Mouse (Mus musculus) forebrain, embryonic 11.5 days (tissue): Measurements from ENCODE around the gene Adamts14. TPM values are rescaled to one million over a fixed set of nuclear protein-coding genes. Genes with fewer than 3 reads are reported as not detected.

ENCODE experiments used
- ATAC-seq: fragments of 200-750 bp; cut with Nextera tagmentation; replicated peaks from 2 replicates; pipeline ENCODE4 v1.8.0; 2017; ENCODE audit warnings: moderate TSS enrichment; ENCODE audit not compliant: low FRiP score
- DNase-seq: peaks from one replicate; pipeline ENCODE4 v3.0.0-alpha.2; 2017; ENCODE audit warnings: low spot score
- H3K27ac ChIP-seq: fragments of 300-500 bp; sonication (generic); 2 replicates; pipeline ENCODE4 v1.5.1; 2014; ENCODE audit warnings: low read depth, low read length
- H3K27me3 ChIP-seq: fragments of 300-500 bp; sonication (generic); 2 replicates; pipeline ENCODE4 v1.6.1; 2014; ENCODE audit warnings: mild to moderate bottlenecking, low read length, mixed read lengths; ENCODE audit not compliant: control insufficient read depth, insufficient read depth
- H3K36me3 ChIP-seq: fragments of 300-500 bp; sonication (generic); 2 replicates; pipeline ENCODE4 v1.6.1; 2014; ENCODE audit warnings: mild to moderate bottlenecking, low read length, moderate library complexity, mixed read lengths; ENCODE audit not compliant: control insufficient read depth, insufficient read depth
- H3K4me1 ChIP-seq: fragments of 300-500 bp; sonication (generic); replicated peaks from 2 replicates; pipeline ENCODE4 v1.6.1; 2014; ENCODE audit warnings: low read length, mixed read lengths; ENCODE audit not compliant: control insufficient read depth, insufficient read depth
- H3K4me2 ChIP-seq: fragments of 300-500 bp; sonication (generic); 2 replicates; pipeline ENCODE4 v1.6.1; 2014; ENCODE audit warnings: low read depth, mild to moderate bottlenecking, low read length, moderate library complexity, mixed read lengths; ENCODE audit not compliant: severe bottlenecking
- H3K4me3 ChIP-seq: fragments of 300-500 bp; sonication (generic); 2 replicates; pipeline ENCODE4 v1.5.1; 2014; ENCODE audit warnings: low read depth, low read length
- H3K9ac ChIP-seq: fragments of 300-500 bp; sonication (generic); 2 replicates; pipeline ENCODE4 v1.6.1; 2014; ENCODE audit warnings: low read length
- H3K9me3 ChIP-seq: fragments of 300-500 bp; sonication (generic); 2 replicates; pipeline ENCODE4 v1.6.1; 2016; ENCODE audit warnings: low read length, mixed read lengths; ENCODE audit not compliant: control insufficient read depth
- WGBS: fragments of 180-500 bp; shearing (Covaris S2); extraction: QIAGEN DNeasy Blood & Tissue Kit; methylation state at CpG from one replicate; pipeline ENCODE4 v1.1.7; 2014; 5-methylcytosine and 5-hydroxymethylcytosine counted together
- polyA plus RNA-seq: library from polyadenylated mRNA; unstranded; fragments of >200 nt; fragmentation: Nextera tagmentation; extraction: Ambion mirVana; gene quantifications from 2 replicates; pipeline ENCODE4 v1.2.1, GENCODE M21; 2014

The Adamts14 gene
- polyA plus RNA-seq, 1 experiment from 2014 or later: 0.60 TPM

GRCm38 (mm10) chr10:61284309-61284708, 11.1 kb upstream of the Adamts14 start:
- WGBS: 91% methylated on average over 4 of the region's 4 CpGs
- no peak for DNase-seq
- no peaks in the 10 kb centered on the region for H3K4me1 ChIP-seq

DNA sequence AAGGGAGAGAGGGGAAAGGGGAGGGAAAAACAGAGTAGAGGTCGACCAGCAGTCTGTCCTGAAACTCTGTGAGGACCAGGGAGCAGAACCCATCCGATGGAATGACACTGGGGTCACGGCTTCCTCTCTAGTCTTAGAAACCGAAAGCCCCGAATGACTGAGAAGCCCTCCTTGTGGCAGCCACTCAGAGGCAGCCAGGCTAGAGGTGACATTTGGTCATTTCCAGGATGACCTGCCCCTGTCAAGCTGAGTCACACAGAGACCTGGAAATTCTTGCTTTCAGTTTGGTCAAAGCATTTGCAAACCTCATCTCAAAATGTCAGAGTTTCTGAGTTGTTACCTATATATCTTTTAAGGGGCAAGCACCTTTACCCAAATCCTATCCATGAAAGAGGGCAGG, 7.9 kb upstream of the Adamts14 start:
- Histone ChIP-seq H3K36me3 (no peaks in the 10 kb centered on the region), H3K9ac (no peak overlapping the region), H3K4me3 (no peak overlapping the region), H3K27ac (no peak overlapping the region), H3K9me3 (no peaks in the 10 kb centered on the region), H3K27me3 (no peaks in the 10 kb centered on the region), H3K4me1 (no peaks in the 10 kb centered on the region), H3K4me2 (no peak overlapping the region)
- ATAC-seq (no peak), DNase-seq (no peak)
- WGBS: 83% methylated on average over 5 of the region's 5 CpGs

More at GRCm38 (mm10) chr10:61284309-61284708, 11.1 kb upstream of the Adamts14 start:
- H3K4me3 ChIP-seq: no peak overlapping the region
- no peaks in the 10 kb centered on the region for H3K9me3 ChIP-seq
- H3K36me3 ChIP-seq: no peaks in the 10 kb centered on the region
- ATAC-seq: no peak
- no peak overlapping the region for H3K27ac ChIP-seq
- H3K9ac ChIP-seq: no peak overlapping the region
- no peak overlapping the region for H3K4me2 ChIP-seq
- H3K27me3 ChIP-seq: no peaks in the 10 kb centered on the region

DNA sequence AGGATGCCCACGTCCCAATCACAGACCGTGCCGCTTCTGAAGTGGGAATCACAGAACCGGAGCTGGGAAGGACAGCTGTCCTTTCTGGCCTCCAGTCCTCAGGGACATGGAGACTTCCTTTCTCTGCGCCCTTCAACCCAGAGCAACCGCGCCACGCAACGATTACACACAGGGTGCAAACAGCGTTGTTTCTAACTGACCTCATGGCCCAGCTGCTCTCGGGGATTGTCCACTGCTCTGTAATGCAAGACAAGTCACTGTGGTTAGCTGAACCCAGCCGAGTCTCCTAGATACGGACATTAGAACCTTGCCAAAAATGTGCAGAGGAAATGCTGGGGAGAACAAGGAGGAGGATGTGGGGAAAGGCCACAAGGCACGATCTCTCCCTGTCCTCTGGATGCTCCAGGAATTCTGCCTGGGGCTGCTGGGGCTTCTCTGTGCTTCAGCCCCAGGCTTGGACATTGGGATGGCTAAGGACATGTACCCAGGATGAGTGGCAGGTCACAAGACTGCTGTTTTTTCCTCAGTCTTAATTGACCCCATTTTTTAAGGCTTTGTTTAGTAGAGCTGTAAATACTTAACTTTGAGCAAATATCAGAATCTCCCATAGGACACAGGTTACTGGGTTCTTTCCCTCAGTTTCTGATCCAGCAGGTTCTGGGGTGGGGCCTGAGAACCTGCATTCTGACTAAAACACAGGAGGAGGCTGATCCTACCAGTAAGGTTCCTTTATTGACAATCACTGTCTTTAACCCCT, 4.9 kb upstream of the Adamts14 start:
- no peak for ATAC-seq
- H3K4me2 ChIP-seq: no peak overlapping the region
- H3K9ac ChIP-seq: no peak overlapping the region
- no peak overlapping the region for H3K27ac ChIP-seq
- no peak overlapping the region for H3K4me3 ChIP-seq
- DNase-seq: no peak
- H3K36me3 ChIP-seq: no peaks in the 10 kb centered on the region
- H3K27me3 ChIP-seq: peaks cover 10% of the 10 kb centered on the region; the same call in 1 of the 2 replicates
- no peaks in the 10 kb centered on the region for H3K9me3 ChIP-seq
- WGBS: 79% methylated on average over 14 of the region's 14 CpGs
- peaks cover 3% of the 10 kb centered on the region; the same call in 1 of the 2 replicates for H3K4me1 ChIP-seq

DNA sequence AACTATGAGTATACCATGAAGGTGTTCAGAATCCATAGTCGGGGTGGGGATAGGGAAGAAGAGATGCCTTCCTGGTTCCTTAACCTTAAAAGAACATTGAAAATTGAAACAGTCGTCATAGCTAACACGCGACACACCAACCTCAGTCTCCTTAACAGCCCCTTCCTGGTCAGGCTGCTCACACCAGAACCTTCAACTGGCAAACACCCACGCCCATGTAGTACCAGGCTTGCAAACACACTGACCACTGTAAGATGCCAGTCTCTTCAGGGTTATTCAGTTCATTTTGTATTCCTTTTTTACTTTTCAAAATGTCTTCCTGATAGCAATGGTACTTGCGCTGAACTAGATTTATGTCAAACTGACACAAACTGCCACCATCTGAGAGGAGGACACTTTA, 3.8 kb upstream of the Adamts14 start:
- whole genome bisulfite sequencing: 96% methylated on average over 6 of the region's 6 CpGs

GRCm38 (mm10) chr10:61275669-61276110, 2.5 kb upstream of the Adamts14 start:
- peaks cover 5% of the 10 kb centered on the region; the same call in 1 of the 2 replicates for H3K4me1 ChIP-seq
- H3K27ac ChIP-seq: no peak overlapping the region
- no peak overlapping the region for H3K4me2 ChIP-seq

More for the DNA sequence above, 3.8 kb upstream of the Adamts14 start:
- Histone ChIP-seq H3K9me3 (no peaks in the 10 kb centered on the region), H3K9ac (no peak overlapping the region), H3K4me2 (no peak overlapping the region), H3K36me3 (no peaks in the 10 kb centered on the region), H3K27me3 (peaks cover 16% of the 10 kb centered on the region; the same call in 1 of the 2 replicates), H3K4me1 (peaks cover 5% of the 10 kb centered on the region; the same call in 1 of the 2 replicates), H3K4me3 (no peak overlapping the region), H3K27ac (no peak overlapping the region)
- ATAC-seq (no peak), DNase-seq (no peak)

GRCm38 (mm10) chr10:61274532-61274931, 1.3 kb upstream of the Adamts14 start:
- Histone ChIP-seq H3K4me3 (no peak overlapping the region), H3K9ac (no peak overlapping the region), H3K27ac (no peak overlapping the region), H3K4me2 (no peak overlapping the region), H3K4me1 (peaks cover 5% of the 10 kb centered on the region; the same call in 1 of the 2 replicates), H3K36me3 (no peaks in the 10 kb centered on the region), H3K27me3 (peaks cover 16% of the 10 kb centered on the region; the same call in 1 of the 2 replicates), H3K9me3 (no peaks in the 10 kb centered on the region)
- DNase-seq (no peak), ATAC-seq (no peak)
- WGBS: 68% methylated on average over 2 of the region's 2 CpGs

More at GRCm38 (mm10) chr10:61275669-61276110, 2.5 kb upstream of the Adamts14 start:
- Histone ChIP-seq H3K27me3 (peaks cover 16% of the 10 kb centered on the region; the same call in 1 of the 2 replicates), H3K36me3 (no peaks in the 10 kb centered on the region), H3K9me3 (no peaks in the 10 kb centered on the region), H3K4me3 (no peak overlapping the region), H3K9ac (no peak overlapping the region)
- ATAC-seq: no peak
- WGBS: 8% methylated on average over 5 of the region's 5 CpGs
- peak; percentile 66 for DNase-seq

DNA sequence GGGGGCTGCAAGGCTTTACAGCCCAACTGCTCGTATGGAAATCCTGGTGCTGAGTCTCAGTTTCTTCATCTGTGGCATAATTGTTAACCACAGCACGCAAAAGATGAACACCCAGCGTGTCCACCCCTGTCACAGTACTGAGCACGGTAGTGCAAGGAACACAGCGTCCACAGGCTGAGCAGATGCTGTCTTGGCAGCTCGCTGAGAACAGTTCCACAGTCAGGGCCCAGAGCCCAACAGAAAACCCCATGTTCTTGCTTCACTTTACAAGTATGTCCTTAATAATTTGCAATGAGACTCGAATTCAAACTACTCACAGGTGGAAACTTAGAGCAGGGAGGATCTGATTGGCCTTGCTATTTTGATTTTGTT, 592 bp upstream of the Adamts14 start:
- Histone ChIP-seq H3K4me1 (peaks cover 5% of the 10 kb centered on the region; the same call in 1 of the 2 replicates), H3K27me3 (peaks cover 16% of the 10 kb centered on the region; the same call in 1 of the 2 replicates), H3K9me3 (no peaks in the 10 kb centered on the region), H3K4me2 (peak overlapping the region; percentile 96), H3K4me3 (peak overlapping the region; percentile 56), H3K27ac (no peak overlapping the region), H3K9ac (no peak overlapping the region), H3K36me3 (no peaks in the 10 kb centered on the region)
- DNase-seq (no peak), ATAC-seq (no peak)
- WGBS: 47% methylated on average over 7 of the region's 7 CpGs

GRCm38 (mm10) chr10:61272631-61273030, 607 bp downstream of the Adamts14 start:
- peak overlapping the region; percentile 96 for H3K4me2 ChIP-seq
- ATAC-seq (no peak), DNase-seq (no peak)
- peaks cover 5% of the 10 kb centered on the region; the same call in 1 of the 2 replicates for H3K4me1 ChIP-seq
- no peaks in the 10 kb centered on the region for H3K9me3 ChIP-seq
- H3K4me3 ChIP-seq: peak overlapping the region; percentile 56
- peaks cover 16% of the 10 kb centered on the region; the same call in 1 of the 2 replicates for H3K27me3 ChIP-seq
- no peak overlapping the region for H3K27ac ChIP-seq
- no peaks in the 10 kb centered on the region for H3K36me3 ChIP-seq
- peak overlapping the region; percentile 63 for H3K9ac ChIP-seq
- 38% methylated on average over 5 of the region's 5 CpGs for WGBS
